Mouse (Mus musculus): Measurements from ENCODE around the gene Hoxb1.

Hoxb1 gene

GRCm38 (mm10) chr11:96333241-96334001 is 32.1 kb upstream of the Hoxb1 start:
- in situ Hi-C loops (cut with MboI; ENCODE audit: unreplicated experiment in 2 of 2), result no loop called here

GRCm38 (mm10) chr11:96334002-96334364 is 31.6 kb upstream of the Hoxb1 start:
- in situ Hi-C loops (cut with MboI; ENCODE audit: unreplicated experiment in 2 of 2), result no loop called here

GRCm38 (mm10) chr11:96334998-96335397 is 30.6 kb upstream of the Hoxb1 start:
- in situ Hi-C loops (cut with MboI; ENCODE audit: unreplicated experiment in 2 of 2), result no loop called here

- in situ Hi-C loops (cut with MboI; ENCODE audit: unreplicated experiment in 2 of 2), result no loop called here
Measured at GRCm38 (mm10) chr11:96336597-96336996, 29.0 kb upstream of the Hoxb1 start.

- in situ Hi-C loops (cut with MboI; ENCODE audit: unreplicated experiment in 2 of 2), result no loop called here
Measured at GRCm38 (mm10) chr11:96337026-96337425, 28.5 kb upstream of the Hoxb1 start.

GRCm38 (mm10) chr11:96338957-96339855 is 26.3 kb upstream of the Hoxb1 start:
- in situ Hi-C loops (cut with MboI; ENCODE audit: unreplicated experiment in 2 of 2), result no loop called here

GRCm38 (mm10) chr11:96340698-96341365 is 24.7 kb upstream of the Hoxb1 start:
- in situ Hi-C loops (cut with MboI; ENCODE audit: unreplicated experiment in 2 of 2), result no loop called here

GRCm38 (mm10) chr11:96341701-96342575 is 23.6 kb upstream of the Hoxb1 start:
- in situ Hi-C loops (cut with MboI; ENCODE audit: unreplicated experiment in 2 of 2), result no loop called here

- in situ Hi-C loops (cut with MboI; ENCODE audit: unreplicated experiment in 2 of 2), result no loop called here
Measured at GRCm38 (mm10) chr11:96342576-96342930, 23.0 kb upstream of the Hoxb1 start.

- in situ Hi-C loops (cut with MboI; ENCODE audit: unreplicated experiment in 2 of 2), result no loop called here
Measured at GRCm38 (mm10) chr11:96343206-96343745, 22.3 kb upstream of the Hoxb1 start.

GRCm38 (mm10) chr11:96344061-96344877 is 21.3 kb upstream of the Hoxb1 start:
- in situ Hi-C loops (cut with MboI; ENCODE audit: unreplicated experiment in 2 of 2), result no loop called here

GRCm38 (mm10) chr11:96344878-96345159 is 20.7 kb upstream of the Hoxb1 start:
- in situ Hi-C loops (cut with MboI; ENCODE audit: unreplicated experiment in 2 of 2), result no loop called here

- in situ Hi-C loops (cut with MboI; ENCODE audit: unreplicated experiment in 2 of 2), result no loop called here
Measured at GRCm38 (mm10) chr11:96345220-96345892, 20.2 kb upstream of the Hoxb1 start.

GRCm38 (mm10) chr11:96345893-96346806 is 19.4 kb upstream of the Hoxb1 start:
- in situ Hi-C loops (cut with MboI; ENCODE audit: unreplicated experiment in 2 of 2), result no loop called here

- in situ Hi-C loops (cut with MboI; ENCODE audit: unreplicated experiment in 2 of 2), result no loop called here
Measured at GRCm38 (mm10) chr11:96346916-96347520, 18.5 kb upstream of the Hoxb1 start.

- in situ Hi-C loops (cut with MboI; ENCODE audit: unreplicated experiment in 2 of 2), result no loop called here
Measured at GRCm38 (mm10) chr11:96347717-96348116, 17.8 kb upstream of the Hoxb1 start.

GRCm38 (mm10) chr11:96348141-96348928 is 17.2 kb upstream of the Hoxb1 start:
- in situ Hi-C loops (cut with MboI; ENCODE audit: unreplicated experiment in 2 of 2), result no loop called here
